In the genomic region with DNA sequence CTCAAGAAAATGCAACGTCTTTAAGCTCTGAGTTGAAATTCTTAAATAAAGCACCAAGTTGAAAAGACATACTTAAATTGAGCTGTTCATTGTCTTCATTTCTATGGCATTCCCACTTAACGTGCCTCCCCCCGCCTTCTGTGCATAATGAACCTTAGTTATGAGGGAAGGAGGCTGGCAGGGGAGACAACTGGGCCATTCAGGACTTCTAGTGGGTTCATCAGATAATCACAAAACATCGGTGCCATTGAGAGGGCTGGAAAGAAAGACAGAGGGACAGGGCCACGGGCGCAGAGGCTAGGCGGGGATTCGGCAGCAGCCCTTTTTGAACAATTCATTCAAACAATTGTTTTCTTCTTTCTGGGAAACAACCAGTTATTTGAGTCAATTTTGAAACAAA, we compare ENCODE assay signal across 25 mouse cellular contexts.
DNase-seq lines count a peak whose midpoint lies in the region; ATAC-seq lines count a peak whose summit lies in the region.
"Had no signal": no experiment of that assay in that cellular context is flagged by ENCODE, and none has a peak within 500 bp of the region (broad histone marks: within the 10 kb centered on the region; RNA-seq: fewer than 3 reads in every experiment).

No protein-coding gene starts in this region.

- no peak overlapping the region for H3K27ac ChIP-seq in midbrain, embryonic 12.5 days (replicated peaks)
- H3K27ac ChIP-seq in midbrain, embryonic 13.5 days = no peak overlapping the region
- no peak overlapping the region for H3K27ac ChIP-seq in embryonic facial prominence, embryonic 11.5 days (replicated peaks; ENCODE audit: low read depth, low read length)
- H3K27ac ChIP-seq in forebrain, embryonic 15.5 days (replicated peaks) = peak overlapping the region; percentile 41
- H3K27ac ChIP-seq: embryonic facial prominence, embryonic 12.5 days; heart, embryonic 15.5 days; neural tube, embryonic 12.5 days had no signal

- H3K36me3 ChIP-seq in midbrain, embryonic 12.5 days = no peaks in the 10 kb centered on the region
- H3K36me3 ChIP-seq in midbrain, embryonic 13.5 days = no peaks in the 10 kb centered on the region
- H3K36me3 ChIP-seq in embryonic facial prominence, embryonic 11.5 days (replicated peaks; ENCODE audit: control insufficient read depth, insufficient read depth, low read depth, low read length) = no peaks in the 10 kb centered on the region
- no peaks in the 10 kb centered on the region for H3K36me3 ChIP-seq in forebrain, embryonic 15.5 days
- H3K36me3 ChIP-seq: embryonic facial prominence, embryonic 12.5 days; heart, embryonic 15.5 days; neural tube, embryonic 12.5 days had no signal

- 19% methylated on average over 8 of the region's 8 CpGs for WGBS in midbrain, embryonic 12.5 days
- WGBS in midbrain, embryonic 13.5 days = 17% methylated on average over 8 of the region's 8 CpGs
- 24% methylated on average over 8 of the region's 8 CpGs for WGBS in embryonic facial prominence, embryonic 11.5 days
- WGBS in forebrain, embryonic 15.5 days = 3% methylated on average over 8 of the region's 8 CpGs

- peaks cover 27% of the 10 kb centered on the region for H3K27me3 ChIP-seq in midbrain, embryonic 12.5 days
- H3K27me3 ChIP-seq in midbrain, embryonic 13.5 days = peaks cover 20% of the 10 kb centered on the region
- no peaks in the 10 kb centered on the region for H3K27me3 ChIP-seq in embryonic facial prominence, embryonic 11.5 days (ENCODE audit: control insufficient read depth, insufficient read depth, low read length)
- H3K27me3 ChIP-seq in forebrain, embryonic 15.5 days = no peaks in the 10 kb centered on the region
- H3K27me3 ChIP-seq: neural tube, embryonic 12.5 days had no signal

- H3K9ac ChIP-seq in midbrain, embryonic 12.5 days (replicated peaks) = no peak overlapping the region
- no peak overlapping the region for H3K9ac ChIP-seq in midbrain, embryonic 13.5 days (replicated peaks)
- no peak overlapping the region for H3K9ac ChIP-seq in embryonic facial prominence, embryonic 11.5 days (replicated peaks; ENCODE audit: low read length)
- no peak overlapping the region for H3K9ac ChIP-seq in forebrain, embryonic 15.5 days (replicated peaks)
- H3K9ac ChIP-seq: embryonic facial prominence, embryonic 12.5 days; heart, embryonic 15.5 days; neural tube, embryonic 12.5 days had no signal

- no peak overlapping the region for H3K4me3 ChIP-seq in midbrain, embryonic 12.5 days
- no peak overlapping the region for H3K4me3 ChIP-seq in midbrain, embryonic 13.5 days (replicated peaks)
- H3K4me3 ChIP-seq in embryonic facial prominence, embryonic 11.5 days (ENCODE audit: low read depth, low read length) = no peak overlapping the region
- no peak overlapping the region for H3K4me3 ChIP-seq in forebrain, embryonic 15.5 days
- H3K4me3 ChIP-seq: embryonic facial prominence, embryonic 12.5 days; erythroblast, embryonic 14.5 days; heart, embryonic 15.5 days; megakaryocyte, embryonic 14.5 days; neural tube, embryonic 12.5 days had no signal

- peak; percentile 52; the same call in 1 of the 2 replicates for ATAC-seq in midbrain, embryonic 12.5 days (ENCODE audit: low FRiP score, low read depth)
- no peak; the same call in 1 of the 2 replicates for ATAC-seq in midbrain, embryonic 13.5 days
- ATAC-seq in embryonic facial prominence, embryonic 11.5 days (replicated peaks; ENCODE audit: insufficient number of reproducible peaks, low FRiP score, low TSS enrichment, low read depth) = no peak
- ATAC-seq in forebrain, embryonic 15.5 days (replicated peaks) = peak; percentile 31
- ATAC-seq in cerebellum, adult (ENCODE audit: insufficient number of reproducible peaks, low FRiP score, low TSS enrichment) = no peak
- no peak for ATAC-seq in frontal cortex, adult (ENCODE audit: low TSS enrichment)

- no peaks in the 10 kb centered on the region for H3K9me3 ChIP-seq in midbrain, embryonic 12.5 days
- no peaks in the 10 kb centered on the region for H3K9me3 ChIP-seq in midbrain, embryonic 13.5 days
- H3K9me3 ChIP-seq in embryonic facial prominence, embryonic 11.5 days (replicated peaks; ENCODE audit: control insufficient read depth, low read length) = no peaks in the 10 kb centered on the region
- H3K9me3 ChIP-seq in forebrain, embryonic 15.5 days = no peaks in the 10 kb centered on the region
- H3K9me3 ChIP-seq: embryonic facial prominence, embryonic 12.5 days; heart, embryonic 15.5 days; megakaryocyte, embryonic 14.5 days; neural tube, embryonic 12.5 days had no signal

- DNase-seq in embryonic facial prominence, embryonic 11.5 days (ENCODE audit: low spot score) = peak; percentile 35
- DNase-seq in lung, postnatal 4 days = no peak
- DNase-seq: adrenal gland, postnatal 10 days; cerebellum, adult 11 months; cerebellum, postnatal 14 days; gastrocnemius, postnatal 14 days; heart, adult 18-20 months; heart, postnatal 4 days; kidney, postnatal 36 days; layer of hippocampus, adult 9-11 months; lung, adult 18-20 months; lung, postnatal 14 days; right cerebral cortex, postnatal 14 days; thymus, adult 2 months had no signal

- H3K4me1 ChIP-seq in midbrain, embryonic 12.5 days = peaks cover 19% of the 10 kb centered on the region
- peaks cover 22% of the 10 kb centered on the region for H3K4me1 ChIP-seq in midbrain, embryonic 13.5 days (replicated peaks)
- H3K4me1 ChIP-seq in embryonic facial prominence, embryonic 11.5 days (ENCODE audit: control insufficient read depth, insufficient read depth, low read length) = no peaks in the 10 kb centered on the region
- peaks cover 22% of the 10 kb centered on the region for H3K4me1 ChIP-seq in forebrain, embryonic 15.5 days
- H3K4me1 ChIP-seq: embryonic facial prominence, embryonic 12.5 days; heart, embryonic 15.5 days; megakaryocyte, embryonic 14.5 days had no signal

- no peak overlapping the region for H3K4me2 ChIP-seq in midbrain, embryonic 12.5 days (replicated peaks)
- no peak overlapping the region for H3K4me2 ChIP-seq in midbrain, embryonic 13.5 days (replicated peaks)
- no peak overlapping the region for H3K4me2 ChIP-seq in embryonic facial prominence, embryonic 11.5 days (ENCODE audit: low read depth, low read length)
- no peak overlapping the region for H3K4me2 ChIP-seq in forebrain, embryonic 15.5 days (replicated peaks)
- H3K4me2 ChIP-seq: embryonic facial prominence, embryonic 12.5 days; heart, embryonic 15.5 days; liver, embryonic 11.5 days; neural tube, embryonic 12.5 days had no signal

Comparison
In these comparisons a context has a peak if more than half of its experiments do, and no peak if none do; other contexts are left out.
1. ATAC-seq: peak in midbrain, embryonic 12.5 days (single experiment) and forebrain, embryonic 15.5 days (single experiment); none in midbrain, embryonic 13.5 days (single experiment), embryonic facial prominence, embryonic 11.5 days (single experiment), cerebellum, adult (single experiment) and frontal cortex, adult (single experiment).